Mouse (Mus musculus): ENCODE results near the gene Nrn1l. TPM values are rescaled to one million over a fixed set of nuclear protein-coding genes. Genes with fewer than 3 reads are reported as not detected.

Nrn1l gene
- polyA plus RNA-seq (2012; rRNA removed), result 1.1 and 1.2 TPM in 2 replicates

GRCm38 (mm10) chr8:105893339-105893738 lies at the start of gene Nrn1l:
Gene Nrn1l, plus strand, starts transcription at chr8:105893567.

GRCm38 (mm10) chr8:105853178-105853577 lies 40.2 kb upstream of the Nrn1l start, which contains the start of gene Cenpt:
Gene Cenpt, minus strand, starts transcription at chr8:105853278.

GRCm38 (mm10) chr8:105854715-105855216 lies 38.6 kb upstream of the Nrn1l start, which contains the start of gene Thap11:
Gene Thap11, plus strand, starts transcription at chr8:105855132.

GRCm38 (mm10) chr8:105860143-105860981 lies 33.0 kb upstream of the Nrn1l start, which contains the start of gene Nutf2:
Gene Nutf2, plus strand, starts transcription at chr8:105860580.

GRCm38 (mm10) chr8:105880754-105881520 lies 12.4 kb upstream of the Nrn1l start, which contains the start of gene Edc4:
Gene Edc4, plus strand, starts transcription at chr8:105880881.

GRCm38 (mm10) chr8:105900180-105900940 lies 7.0 kb downstream of the Nrn1l start, which contains the start of gene Pskh1:
Gene Pskh1, plus strand, starts transcription at chr8:105900441.

GRCm38 (mm10) chr8:105933762-105934161 lies 40.4 kb downstream of the Nrn1l start, which contains the start of gene Ctrl:
Gene Ctrl, minus strand, starts transcription at chr8:105933862.

GRCm38 (mm10) chr8:105938306-105938669 lies 44.9 kb downstream of the Nrn1l start, which contains the start of gene Psmb10:
Gene Psmb10, minus strand, starts transcription at chr8:105938444.

GRCm38 (mm10) chr8:105943321-105943739 lies 50.0 kb downstream of the Nrn1l start, which contains the start of gene Lcat:
Gene Lcat, minus strand, starts transcription at chr8:105943382.

Other genes with a start within 250 kb of the Nrn1l start
- gene Carmil2, start 207.3 kb upstream of the Nrn1l start, polyA plus RNA-seq (2012; rRNA removed), result 21.1 TPM in 2 replicates
- gene Acd, start 192.5 kb upstream of the Nrn1l start, polyA plus RNA-seq (2012; rRNA removed), result 53.7 and 57.3 TPM in 2 replicates
- gene Pard6a, start 192.4 kb upstream of the Nrn1l start, polyA plus RNA-seq (2012; rRNA removed), result 50.9 and 51.0 TPM in 2 replicates
- 0.12 and 0.31 TPM in 2 replicates for gene 4933405L10Rik, start 185.9 kb upstream of the Nrn1l start, polyA plus RNA-seq (2012; rRNA removed)
- gene Enkd1, start 185.4 kb upstream of the Nrn1l start, polyA plus RNA-seq (2012; rRNA removed), result 22.4 and 25.1 TPM in 2 replicates
- 51.6 and 57.3 TPM in 2 replicates for gene Gfod2, start 134.9 kb upstream of the Nrn1l start, polyA plus RNA-seq (2012; rRNA removed)
- gene Ranbp10, start 66.2 kb upstream of the Nrn1l start, polyA plus RNA-seq (2012; rRNA removed), result 28.2 and 30.4 TPM in 2 replicates
- gene Tsnaxip1, start 65.8 kb upstream of the Nrn1l start, polyA plus RNA-seq (2012; rRNA removed), result 0.36 and 0.80 TPM in 2 replicates
- 81.1 and 83.5 TPM in 2 replicates for gene Cenpt, start 40.3 kb upstream of the Nrn1l start, polyA plus RNA-seq (2012; rRNA removed)
- 59.8 and 61.2 TPM in 2 replicates for gene Thap11, start 38.4 kb upstream of the Nrn1l start, polyA plus RNA-seq (2012; rRNA removed)
- 148 and 151 TPM in 2 replicates for gene Nutf2, start 33.0 kb upstream of the Nrn1l start, polyA plus RNA-seq (2012; rRNA removed)
- 62.0 and 67.9 TPM in 2 replicates for gene Edc4, start 12.7 kb upstream of the Nrn1l start, polyA plus RNA-seq (2012; rRNA removed)
- 14.1 and 14.4 TPM in 2 replicates for gene Pskh1, start 6.9 kb downstream of the Nrn1l start, polyA plus RNA-seq (2012; rRNA removed)
- gene Ctrl, start 40.3 kb downstream of the Nrn1l start, polyA plus RNA-seq (2012; rRNA removed), result 8.4 and 9.0 TPM in 2 replicates
- 70.5 and 78.9 TPM in 2 replicates for gene Psmb10, start 44.9 kb downstream of the Nrn1l start, polyA plus RNA-seq (2012; rRNA removed)
- 4.7 and 6.6 TPM in 2 replicates for gene Lcat, start 49.8 kb downstream of the Nrn1l start, polyA plus RNA-seq (2012; rRNA removed)
- gene Slc12a4, start 72.5 kb downstream of the Nrn1l start, polyA plus RNA-seq (2012; rRNA removed), result 18.2 and 18.9 TPM in 2 replicates
- gene Dpep3, start 85.9 kb downstream of the Nrn1l start, polyA plus RNA-seq (2012; rRNA removed), result not detected in 2 replicates
- 29.5 and 29.7 TPM in 2 replicates for gene Dus2, start 97.8 kb downstream of the Nrn1l start, polyA plus RNA-seq (2012; rRNA removed)
- not detected in 2 replicates for gene Dpep2nb, start 112.4 kb downstream of the Nrn1l start, polyA plus RNA-seq (2012; rRNA removed)
- gene Ddx28, start 118.3 kb downstream of the Nrn1l start, polyA plus RNA-seq (2012; rRNA removed), result 13.8 and 13.9 TPM in 2 replicates
- 7.8 and 8.4 TPM in 2 replicates for gene Nfatc3, start 165.3 kb downstream of the Nrn1l start, polyA plus RNA-seq (2012; rRNA removed)
- 0.13 and 0.41 TPM in 2 replicates for gene Esrp2, start 243.4 kb downstream of the Nrn1l start, polyA plus RNA-seq (2012; rRNA removed)